Mouse (Mus musculus) intestine, postnatal 0 days (tissue): ENCODE data around the gene Tmem63c. TPM values are rescaled to one million over a fixed set of nuclear protein-coding genes. Genes with fewer than 3 reads are reported as not detected.

ENCODE experiments used
- ATAC-seq: fragments of 200-750 bp; cut with Nextera tagmentation; 2 replicates; pipeline ENCODE4 v1.8.0; 2017; ENCODE audit warnings: mild to moderate bottlenecking, moderate TSS enrichment, moderate library complexity
- H3K27ac ChIP-seq: fragments of 300-500 bp; sonication (generic); 2 replicates; pipeline ENCODE4 v1.5.1; 2014; ENCODE audit warnings: mild to moderate bottlenecking, low read depth, low read length, moderate library complexity
- H3K27me3 ChIP-seq: fragments of 300-500 bp; sonication (generic); replicated peaks from 2 replicates; pipeline ENCODE4 v1.6.1; 2014; ENCODE audit warnings: low read length, mixed read lengths; ENCODE audit not compliant: control insufficient read depth, insufficient read depth
- H3K36me3 ChIP-seq: fragments of 300-500 bp; sonication (generic); 2 replicates; pipeline ENCODE4 v1.6.1; 2014; ENCODE audit warnings: mild to moderate bottlenecking, moderate library complexity; ENCODE audit not compliant: control insufficient read depth, insufficient read depth
- H3K4me1 ChIP-seq: fragments of 300-500 bp; sonication (generic); replicated peaks from 2 replicates; pipeline ENCODE4 v1.6.1; 2014; ENCODE audit warnings: antibody characterized with exemption, low read length, mixed read lengths; ENCODE audit not compliant: control insufficient read depth, insufficient read depth
- H3K4me2 ChIP-seq: fragments of 300-500 bp; sonication (generic); replicated peaks from 2 replicates; pipeline ENCODE4 v1.6.1; 2014; ENCODE audit warnings: low read depth, mild to moderate bottlenecking, moderate library complexity
- H3K4me3 ChIP-seq: fragments of 300-500 bp; sonication (generic); 2 replicates; pipeline ENCODE4 v1.5.1; 2014; ENCODE audit warnings: low read depth, low read length
- H3K9ac ChIP-seq: fragments of 300-500 bp; sonication (generic); 2 replicates; pipeline ENCODE4 v1.6.1; 2014; ENCODE audit warnings: mild to moderate bottlenecking, low read depth, low read length
- H3K9me3 ChIP-seq: fragments of 300-500 bp; sonication (generic); 2 replicates; pipeline ENCODE4 v1.6.1; 2016; ENCODE audit warnings: mixed run types; ENCODE audit not compliant: control insufficient read depth
- CTCF ChIP-seq: sonication (generic); IDR thresholded peaks from 2 replicates; pipeline ENCODE4 v1.5.1; 2016; ENCODE audit warnings: low read depth, mild to moderate bottlenecking, control low read depth, antibody characterized with exemption, moderate library complexity
- WGBS: fragments of 180-500 bp; shearing (Covaris S2); extraction: QIAGEN DNeasy Blood & Tissue Kit; methylation state at CpG from one replicate; pipeline ENCODE4 v1.1.7; 2014; 5-methylcytosine and 5-hydroxymethylcytosine counted together
- polyA plus RNA-seq: library from polyadenylated mRNA; unstranded; fragments of >200 nt; fragmentation: Nextera tagmentation; extraction: Ambion mirVana; gene quantifications from 2 replicates; pipeline ENCODE4 v1.2.1, GENCODE M21; 2015

Tmem63c gene
- polyA plus RNA-seq, 1 experiment from 2014 or later = 0.52 TPM

DNA sequence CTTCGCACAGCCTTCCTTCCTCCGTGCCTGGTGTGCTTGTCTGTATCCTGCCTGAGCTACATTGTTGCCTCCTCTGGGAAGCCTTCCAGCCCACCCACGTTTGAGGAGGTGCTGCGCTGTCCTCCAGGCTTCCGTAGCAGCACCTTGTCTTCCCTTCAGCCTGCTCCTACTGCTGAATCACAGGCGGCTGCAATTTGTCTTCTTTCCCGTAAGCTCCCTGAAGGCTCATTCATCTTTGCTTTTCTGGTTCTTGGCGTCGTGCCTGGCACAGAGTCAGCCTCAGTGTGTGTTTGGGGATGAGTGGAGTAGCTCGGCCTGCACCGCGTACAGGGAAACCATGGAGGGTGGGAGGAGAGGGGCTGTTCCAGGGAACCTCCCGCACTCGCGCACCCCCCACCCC is 43.3 kb upstream of the Tmem63c start:
- no peak overlapping the region for H3K27ac ChIP-seq
- no peak overlapping the region for H3K4me2 ChIP-seq
- H3K36me3 ChIP-seq = no peaks in the 10 kb centered on the region
- H3K4me3 ChIP-seq = no peak overlapping the region
- H3K9me3 ChIP-seq = no peaks in the 10 kb centered on the region
- WGBS = 11% methylated on average over 15 of the region's 15 CpGs
- no peak for TF ChIP-seq CTCF
- H3K27me3 ChIP-seq = peaks cover 34% of the 10 kb centered on the region; the same call in 1 of the 2 replicates
- no peak for ATAC-seq
- H3K4me1 ChIP-seq = 0 out of 2 replicates have a peak, but pooled peaks cover 5% of the 10 kb centered on the region
- no peak overlapping the region for H3K9ac ChIP-seq

DNA sequence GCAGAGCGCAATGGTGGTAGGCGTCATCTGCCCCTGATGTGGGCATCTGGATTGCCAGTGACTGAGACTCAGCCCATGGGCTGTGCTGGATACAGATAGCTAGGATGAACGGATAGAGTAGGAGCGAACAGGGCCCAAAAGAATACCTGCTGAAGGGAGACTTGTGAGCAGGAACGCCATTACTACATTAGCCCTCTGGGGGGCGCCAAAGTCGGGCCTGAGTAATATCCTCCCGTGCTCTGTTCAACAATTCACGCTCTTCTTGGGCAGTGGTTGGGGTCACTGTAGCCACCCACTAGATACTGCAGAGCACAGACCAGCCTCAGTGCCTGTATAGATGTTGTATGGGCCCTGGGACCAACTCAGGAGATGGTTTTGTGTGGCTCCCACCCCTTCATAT is 40.0 kb upstream of the Tmem63c start:
- no peak for ATAC-seq
- Histone ChIP-seq H3K27me3 (peaks cover 54% of the 10 kb centered on the region), H3K4me1 (peaks cover 2% of the 10 kb centered on the region; the same call in 1 of the 2 replicates), H3K9me3 (no peaks in the 10 kb centered on the region), H3K36me3 (no peaks in the 10 kb centered on the region), H3K4me2 (no peak overlapping the region), H3K27ac (no peak overlapping the region), H3K4me3 (no peak overlapping the region), H3K9ac (no peak overlapping the region)
- TF ChIP-seq CTCF = peak; percentile 46
- 32% methylated on average over 9 of the region's 9 CpGs for WGBS

DNA sequence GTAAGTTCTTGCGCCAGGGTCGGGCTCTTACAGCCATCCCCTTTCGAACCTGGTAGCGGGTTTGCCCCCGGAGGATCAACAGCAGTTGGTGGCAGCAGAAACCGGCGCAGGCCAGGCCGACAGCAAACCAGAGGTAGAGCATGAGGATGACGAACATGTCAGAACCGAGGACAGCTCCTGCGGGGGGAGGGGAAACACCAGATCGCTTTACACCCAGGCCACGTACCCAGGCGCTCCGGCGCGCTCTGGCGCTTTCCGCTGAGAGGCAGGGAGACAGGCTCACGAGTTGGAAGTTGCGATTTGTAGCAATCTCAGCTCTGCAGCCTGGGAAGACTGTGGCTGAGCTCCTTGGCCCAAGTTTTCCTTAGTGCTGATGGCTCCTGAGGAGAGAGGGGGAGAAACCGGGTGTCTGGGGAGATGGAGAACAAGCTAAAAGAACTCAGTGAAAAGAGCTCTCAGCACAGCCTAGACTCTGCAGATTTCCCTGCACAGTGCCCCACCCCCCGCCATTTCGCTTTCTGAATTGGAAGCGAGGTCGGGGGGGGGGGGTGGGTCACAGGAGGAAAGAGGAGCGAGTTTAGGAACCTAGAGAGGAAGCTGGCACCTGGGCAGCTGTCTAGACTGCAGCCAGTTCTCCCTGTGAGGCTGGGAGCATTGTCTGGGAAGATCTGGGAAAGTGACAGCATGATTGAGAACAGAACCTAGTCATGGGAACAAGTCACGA is 37.5 kb upstream of the Tmem63c start:
- Histone ChIP-seq H3K9ac (no peak overlapping the region), H3K36me3 (no peaks in the 10 kb centered on the region), H3K4me2 (no peak overlapping the region), H3K4me1 (peaks cover 2% of the 10 kb centered on the region; the same call in 1 of the 2 replicates), H3K27me3 (peaks cover 55% of the 10 kb centered on the region), H3K9me3 (no peaks in the 10 kb centered on the region), H3K4me3 (no peak overlapping the region), H3K27ac (no peak overlapping the region)
- TF ChIP-seq CTCF = no peak
- no peak for ATAC-seq
- WGBS = 4% methylated on average over 28 of the region's 28 CpGs

DNA sequence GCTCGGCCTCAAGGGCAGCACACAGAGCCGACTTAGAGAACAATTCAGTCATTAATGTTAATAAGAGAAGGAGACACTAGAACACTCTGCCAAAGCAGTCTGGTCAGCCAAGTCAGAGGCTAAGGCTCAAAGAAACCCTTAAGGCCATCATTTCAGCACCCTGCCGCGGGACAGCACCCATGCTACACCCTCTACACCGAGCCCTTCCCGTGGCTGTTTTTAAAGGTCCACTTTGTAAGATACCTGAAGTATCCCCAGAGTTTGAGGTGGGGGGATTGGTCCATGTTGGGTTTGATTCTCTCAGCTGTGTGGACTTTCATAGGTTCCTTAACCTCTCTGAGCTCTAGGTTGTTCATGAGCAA is 37.0 kb upstream of the Tmem63c start:
- H3K27ac ChIP-seq = no peak overlapping the region
- no peak overlapping the region for H3K4me2 ChIP-seq
- H3K9me3 ChIP-seq = no peaks in the 10 kb centered on the region
- H3K4me3 ChIP-seq = no peak overlapping the region
- H3K4me1 ChIP-seq = peaks cover 2% of the 10 kb centered on the region; the same call in 1 of the 2 replicates
- WGBS = 9% methylated on average over 6 of the region's 6 CpGs
- peaks cover 59% of the 10 kb centered on the region for H3K27me3 ChIP-seq
- H3K36me3 ChIP-seq = no peaks in the 10 kb centered on the region
- TF ChIP-seq CTCF = no peak
- no peak overlapping the region for H3K9ac ChIP-seq
- no peak for ATAC-seq

DNA sequence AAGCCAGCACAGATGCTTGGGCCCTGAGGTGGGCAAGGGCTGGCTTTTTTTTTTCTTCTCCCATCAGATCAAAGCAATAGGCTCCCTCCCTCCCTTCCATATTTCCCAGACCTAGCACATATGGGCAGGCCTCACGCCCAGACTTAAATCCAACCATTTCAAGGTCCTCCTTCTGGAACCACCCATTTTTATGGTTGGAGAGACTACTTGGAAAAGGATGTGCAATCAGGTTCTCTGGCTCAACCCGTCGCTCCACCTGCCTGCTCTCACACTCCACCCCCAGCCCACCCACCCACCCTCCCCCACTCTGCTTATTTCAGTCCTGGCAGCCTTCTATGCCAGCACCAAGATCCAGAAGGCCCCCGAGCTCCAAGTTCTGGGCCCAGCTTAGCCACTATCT is 34.6 kb upstream of the Tmem63c start:
- Histone ChIP-seq H3K4me1 (peaks cover 2% of the 10 kb centered on the region; the same call in 1 of the 2 replicates), H3K36me3 (no peaks in the 10 kb centered on the region), H3K9me3 (no peaks in the 10 kb centered on the region), H3K27me3 (peaks cover 71% of the 10 kb centered on the region), H3K4me2 (no peak overlapping the region), H3K27ac (no peak overlapping the region), H3K9ac (no peak overlapping the region), H3K4me3 (no peak overlapping the region)
- no peak for ATAC-seq
- TF ChIP-seq CTCF = no peak
- 59% methylated on average over 4 of the region's 4 CpGs for WGBS

DNA sequence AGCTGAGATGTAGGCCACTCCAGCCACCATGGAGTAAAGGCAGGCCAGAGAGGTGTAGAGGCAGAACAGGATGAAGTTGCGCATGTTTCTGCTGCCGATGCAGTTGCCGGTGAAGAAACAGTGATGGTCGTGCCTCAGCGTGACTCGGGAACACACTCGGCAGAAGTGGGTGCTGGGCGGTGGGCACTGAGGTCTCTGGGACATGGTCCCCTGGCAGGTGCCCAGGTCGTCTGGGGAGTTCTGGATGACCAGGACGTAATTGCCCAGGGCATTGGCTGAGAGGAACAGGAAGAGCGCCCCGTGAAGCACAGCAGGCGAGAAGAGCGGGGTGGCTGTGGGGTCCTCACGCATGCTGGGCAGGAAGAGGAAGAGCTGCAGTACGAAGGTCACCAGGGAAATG is 32.9 kb upstream of the Tmem63c start:
- Histone ChIP-seq H3K4me3 (no peak overlapping the region), H3K27ac (no peak overlapping the region), H3K27me3 (peaks cover 60% of the 10 kb centered on the region), H3K36me3 (no peaks in the 10 kb centered on the region), H3K4me2 (no peak overlapping the region), H3K4me1 (no peaks in the 10 kb centered on the region), H3K9me3 (no peaks in the 10 kb centered on the region), H3K9ac (no peak overlapping the region)
- 38% methylated on average over 16 of the region's 16 CpGs for WGBS
- TF ChIP-seq CTCF = no peak
- ATAC-seq = no peak
